Mouse (Mus musculus): ENCODE measurements around the gene Arntl.
"Not testable (repeated sequence)": the region's sequence is repeated elsewhere in the genome, so short reads cannot be mapped to it uniquely, and the experiment has no call there.

Gene Arntl

GRCm38 (mm10) chr7:113253777-113254405 is 46.6 kb downstream of the Arntl start:
- no peak for DNase-seq

- peak; percentile 36 for DNase-seq
Measured at GRCm38 (mm10) chr7:113256046-113256445, 48.8 kb downstream of the Arntl start.

GRCm38 (mm10) chr7:113258430-113258829 is 51.2 kb downstream of the Arntl start:
- peak; percentile 21 for DNase-seq

GRCm38 (mm10) chr7:113260321-113261167 is 53.3 kb downstream of the Arntl start:
- DNase-seq = peak; percentile 52

GRCm38 (mm10) chr7:113261690-113262089 is 54.4 kb downstream of the Arntl start:
- DNase-seq = no peak

- not testable (repeated sequence) for DNase-seq
Measured at GRCm38 (mm10) chr7:113262510-113263467, 55.5 kb downstream of the Arntl start.

- no peak for DNase-seq
Measured at GRCm38 (mm10) chr7:113263990-113264389, 56.7 kb downstream of the Arntl start.

- peak; percentile 58 for DNase-seq
Measured at GRCm38 (mm10) chr7:113268287-113268686, 61.0 kb downstream of the Arntl start.

GRCm38 (mm10) chr7:113269081-113269480 is 61.8 kb downstream of the Arntl start:
- DNase-seq = no peak

- DNase-seq = no peak
Measured at GRCm38 (mm10) chr7:113269921-113270320, 62.7 kb downstream of the Arntl start.

- no peak for DNase-seq
Measured at GRCm38 (mm10) chr7:113270551-113270950, 63.3 kb downstream of the Arntl start.

GRCm38 (mm10) chr7:113270991-113271390 is 63.7 kb downstream of the Arntl start:
- DNase-seq = no peak

- DNase-seq = no peak
Measured at GRCm38 (mm10) chr7:113272338-113272997, 65.2 kb downstream of the Arntl start.

- no peak for DNase-seq
Measured at GRCm38 (mm10) chr7:113277245-113277644, 70.0 kb downstream of the Arntl start.

GRCm38 (mm10) chr7:113278493-113278892 is 71.2 kb downstream of the Arntl start:
- no peak for DNase-seq

GRCm38 (mm10) chr7:113279246-113279645 is 72.0 kb downstream of the Arntl start:
- DNase-seq = no peak

GRCm38 (mm10) chr7:113285405-113285804 is 78.1 kb downstream of the Arntl start:
- no peak for DNase-seq

- no peak for DNase-seq
Measured at GRCm38 (mm10) chr7:113289211-113289610, 81.9 kb downstream of the Arntl start.

- DNase-seq = no peak
Measured at GRCm38 (mm10) chr7:113291741-113292140, 84.5 kb downstream of the Arntl start.

GRCm38 (mm10) chr7:113292193-113292592 is 84.9 kb downstream of the Arntl start:
- no peak for DNase-seq

GRCm38 (mm10) chr7:113294598-113294997 is 87.3 kb downstream of the Arntl start:
- DNase-seq = peak; percentile 43
